Mouse (Mus musculus): Measurements from ENCODE around the gene Abca4. TPM values are rescaled to one million over a fixed set of nuclear protein-coding genes. Genes with fewer than 3 reads are reported as not detected.

Abca4 gene
- polyA plus RNA-seq, 2 experiments = 1.0 to 2.2 TPM

GRCm38 (mm10) chr3:122154080-122154479, 109.8 kb downstream of the Abca4 start:
- no peak for TF ChIP-seq POLR2A (IDR thresholded peaks at IDR 0.05; ENCODE audit: borderline replicate concordance, extremely low read depth, insufficient read depth, insufficient read length)
- Histone ChIP-seq H3K9me3 (ENCODE audit: control insufficient read depth, low read length) (no peaks in the 10 kb centered on the region), H3K36me3 (ENCODE audit: control insufficient read depth, insufficient read depth, low read length) (no peaks in the 10 kb centered on the region), H3K4me2 (replicated peaks; ENCODE audit: low read depth, low read length, severe bottlenecking) (no peak overlapping the region), H3K4me1 (ENCODE audit: control insufficient read depth, insufficient read depth, low read length) (peaks cover 13% of the 10 kb centered on the region), H3K27ac (replicated peaks; ENCODE audit: low read depth, low read length) (no peak overlapping the region), H3K27me3 (ENCODE audit: control insufficient read depth, insufficient read depth, low read length) (no peaks in the 10 kb centered on the region), H3K4me3 (replicated peaks; ENCODE audit: low read length) (no peak overlapping the region), H3K9ac (ENCODE audit: low read depth, low read length, severe bottlenecking) (no peak overlapping the region)
- ATAC-seq (ENCODE audit: low FRiP score, low read depth) (no peak), DNase-seq (ENCODE audit: low spot score) (peak; percentile 26)
- 64% methylated on average over 2 of the region's 2 CpGs for WGBS

GRCm38 (mm10) chr3:122159447-122159846, 115.2 kb downstream of the Abca4 start:
- ATAC-seq (ENCODE audit: low FRiP score, low read depth) (no peak), DNase-seq (ENCODE audit: low spot score) (no peak)
- Histone ChIP-seq H3K4me3 (replicated peaks; ENCODE audit: low read length) (no peak overlapping the region), H3K9me3 (ENCODE audit: control insufficient read depth, low read length) (no peaks in the 10 kb centered on the region), H3K27ac (replicated peaks; ENCODE audit: low read depth, low read length) (no peak overlapping the region), H3K36me3 (ENCODE audit: control insufficient read depth, insufficient read depth, low read length) (no peaks in the 10 kb centered on the region), H3K4me2 (replicated peaks; ENCODE audit: low read depth, low read length, severe bottlenecking) (no peak overlapping the region), H3K9ac (ENCODE audit: low read depth, low read length, severe bottlenecking) (no peak overlapping the region), H3K4me1 (ENCODE audit: control insufficient read depth, insufficient read depth, low read length) (no peaks in the 10 kb centered on the region), H3K27me3 (ENCODE audit: control insufficient read depth, insufficient read depth, low read length) (no peaks in the 10 kb centered on the region)
- 96% methylated on average over 1 of the region's 1 CpGs for WGBS
- TF ChIP-seq POLR2A (IDR thresholded peaks at IDR 0.05; ENCODE audit: borderline replicate concordance, extremely low read depth, insufficient read depth, insufficient read length) = no peak

- ATAC-seq (ENCODE audit: low FRiP score, low read depth) = no peak
- Histone ChIP-seq H3K36me3 (ENCODE audit: control insufficient read depth, insufficient read depth, low read length) (no peaks in the 10 kb centered on the region), H3K9me3 (ENCODE audit: control insufficient read depth, low read length) (no peaks in the 10 kb centered on the region), H3K9ac (ENCODE audit: low read depth, low read length, severe bottlenecking) (no peak overlapping the region), H3K4me3 (replicated peaks; ENCODE audit: low read length) (no peak overlapping the region), H3K4me2 (replicated peaks; ENCODE audit: low read depth, low read length, severe bottlenecking) (no peak overlapping the region), H3K27ac (replicated peaks; ENCODE audit: low read depth, low read length) (no peak overlapping the region), H3K4me1 (ENCODE audit: control insufficient read depth, insufficient read depth, low read length) (no peaks in the 10 kb centered on the region), H3K27me3 (ENCODE audit: control insufficient read depth, insufficient read depth, low read length) (no peaks in the 10 kb centered on the region)
- WGBS = 40% methylated on average over 10 of the region's 10 CpGs
- no peak for DNase-seq (ENCODE audit: low spot score)
- TF ChIP-seq POLR2A (IDR thresholded peaks at IDR 0.05; ENCODE audit: borderline replicate concordance, extremely low read depth, insufficient read depth, insufficient read length) = no peak
These were observed 125.5 kb downstream of the Abca4 start for GRCm38 (mm10) chr3:122169616-122170178.

- no peak for TF ChIP-seq POLR2A (IDR thresholded peaks at IDR 0.05; ENCODE audit: borderline replicate concordance, extremely low read depth, insufficient read depth, insufficient read length)
- H3K9ac ChIP-seq (ENCODE audit: low read depth, low read length, severe bottlenecking) = no peak overlapping the region
- 87% methylated on average over 10 of the region's 10 CpGs for WGBS
- no peak overlapping the region for H3K4me3 ChIP-seq (replicated peaks; ENCODE audit: low read length)
- no peaks in the 10 kb centered on the region for H3K27me3 ChIP-seq (ENCODE audit: control insufficient read depth, insufficient read depth, low read length)
- H3K4me1 ChIP-seq (ENCODE audit: control insufficient read depth, insufficient read depth, low read length) = no peaks in the 10 kb centered on the region
- no peak overlapping the region for H3K4me2 ChIP-seq (replicated peaks; ENCODE audit: low read depth, low read length, severe bottlenecking)
- H3K27ac ChIP-seq (replicated peaks; ENCODE audit: low read depth, low read length) = no peak overlapping the region
- H3K9me3 ChIP-seq (ENCODE audit: control insufficient read depth, low read length) = no peaks in the 10 kb centered on the region
- no peaks in the 10 kb centered on the region for H3K36me3 ChIP-seq (ENCODE audit: control insufficient read depth, insufficient read depth, low read length)
- DNase-seq (ENCODE audit: low spot score) (no peak), ATAC-seq (ENCODE audit: low FRiP score, low read depth) (no peak)
These were observed 126.5 kb downstream of the Abca4 start for GRCm38 (mm10) chr3:122170621-122171309.

- WGBS = 81% methylated on average over 15 of the region's 15 CpGs
- Histone ChIP-seq H3K9ac (ENCODE audit: low read depth, low read length, severe bottlenecking) (no peak overlapping the region), H3K36me3 (ENCODE audit: control insufficient read depth, insufficient read depth, low read length) (no peaks in the 10 kb centered on the region), H3K27me3 (ENCODE audit: control insufficient read depth, insufficient read depth, low read length) (no peaks in the 10 kb centered on the region), H3K4me3 (replicated peaks; ENCODE audit: low read length) (no peak overlapping the region), H3K4me2 (replicated peaks; ENCODE audit: low read depth, low read length, severe bottlenecking) (no peak overlapping the region), H3K4me1 (ENCODE audit: control insufficient read depth, insufficient read depth, low read length) (no peaks in the 10 kb centered on the region), H3K27ac (replicated peaks; ENCODE audit: low read depth, low read length) (no peak overlapping the region), H3K9me3 (ENCODE audit: control insufficient read depth, low read length) (no peaks in the 10 kb centered on the region)
- ATAC-seq (ENCODE audit: low FRiP score, low read depth) (no peak), DNase-seq (ENCODE audit: low spot score) (no peak)
- no peak for TF ChIP-seq POLR2A (IDR thresholded peaks at IDR 0.05; ENCODE audit: borderline replicate concordance, extremely low read depth, insufficient read depth, insufficient read length)
These were observed 129.4 kb downstream of the Abca4 start for GRCm38 (mm10) chr3:122173526-122174150.

Measured in limb, embryonic 14.5 days (tissue).